Mouse (Mus musculus): ENCODE measurements around the gene Cbfa2t2. TPM values are rescaled to one million over a fixed set of nuclear protein-coding genes. Genes with fewer than 3 reads are reported as not detected.

Gene Cbfa2t2
- polyA plus RNA-seq, 1 experiment, result 12.6 TPM

GRCm38 (mm10) chr2:154574271-154574670, 138.0 kb downstream of the Cbfa2t2 start:
- Histone ChIP-seq H3K27me3 (ENCODE audit: control insufficient read depth, insufficient read depth, low read length) (no peaks in the 10 kb centered on the region), H3K4me3 (ENCODE audit: control insufficient read depth, low read depth, low read length) (no peak overlapping the region), H3K4me1 (ENCODE audit: control insufficient read depth, insufficient read depth, low read length) (peaks cover 3% of the 10 kb centered on the region), H3K36me3 (ENCODE audit: control insufficient read depth, insufficient read depth, low read length) (no peaks in the 10 kb centered on the region), H3K27ac (ENCODE audit: control insufficient read depth, insufficient read depth, low read depth, low read length) (no peak overlapping the region)
- TF ChIP-seq CTCF (IDR thresholded peaks at IDR 0.05; ENCODE audit: control insufficient read depth, insufficient read depth, insufficient replicate concordance, low read depth, low read length), result no peak
- no peak for TF ChIP-seq POLR2A (IDR thresholded peaks at IDR 0.05; ENCODE audit: control insufficient read depth, low read depth, low read length)

DNA sequence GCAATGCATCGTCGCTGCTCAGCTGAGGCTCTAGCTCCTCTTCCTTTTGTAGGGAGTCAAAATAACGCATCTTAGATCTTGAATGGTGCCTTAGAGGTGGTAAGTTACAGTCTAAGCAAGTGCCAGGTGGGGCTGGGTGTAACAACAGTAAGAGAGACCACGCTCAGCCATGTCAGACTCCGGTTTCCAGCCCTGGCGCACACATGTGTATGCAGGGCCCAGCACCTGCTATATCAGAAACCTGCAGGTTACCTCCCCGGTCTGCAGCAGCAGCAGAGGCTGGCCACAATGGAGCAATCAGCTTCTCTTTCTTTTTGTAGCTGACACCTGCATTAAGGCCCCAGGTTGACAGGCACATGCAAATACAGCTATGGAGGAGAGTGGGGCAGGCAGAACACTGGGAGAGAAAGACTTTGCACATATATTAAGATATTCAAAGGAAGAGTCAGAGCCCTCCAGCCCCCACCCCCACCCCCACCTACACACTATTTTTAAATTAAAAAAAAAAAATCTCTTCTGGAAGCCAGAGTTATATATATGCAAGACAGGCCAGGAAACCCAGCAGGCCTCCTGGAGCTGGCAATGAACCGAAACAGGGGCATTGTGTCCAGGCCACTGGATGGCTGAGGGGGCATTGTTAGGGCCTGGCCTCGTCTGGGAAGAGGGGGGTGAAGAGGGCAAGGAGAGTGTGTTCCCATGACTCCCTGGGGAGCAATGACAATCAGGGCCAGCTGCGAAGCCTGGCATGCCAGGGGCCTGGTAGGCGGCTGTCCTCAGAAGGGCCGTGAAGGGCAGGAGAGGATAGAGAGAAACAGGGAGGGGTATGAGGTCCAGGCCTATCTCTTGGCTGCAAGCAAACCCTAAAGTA, 140.8 kb downstream of the Cbfa2t2 start:
- H3K27me3 ChIP-seq (ENCODE audit: control insufficient read depth, insufficient read depth, low read length), result no peaks in the 10 kb centered on the region
- H3K36me3 ChIP-seq (ENCODE audit: control insufficient read depth, insufficient read depth, low read length), result no peaks in the 10 kb centered on the region
- no peaks in the 10 kb centered on the region for H3K4me1 ChIP-seq (ENCODE audit: control insufficient read depth, insufficient read depth, low read length)
- no peak overlapping the region for H3K27ac ChIP-seq (ENCODE audit: control insufficient read depth, insufficient read depth, low read depth, low read length)
- TF ChIP-seq POLR2A (IDR thresholded peaks at IDR 0.05; ENCODE audit: control insufficient read depth, low read depth, low read length) (no peak), CTCF (IDR thresholded peaks at IDR 0.05; ENCODE audit: control insufficient read depth, insufficient read depth, insufficient replicate concordance, low read depth, low read length) (no peak)
- no peak overlapping the region for H3K4me3 ChIP-seq (ENCODE audit: control insufficient read depth, low read depth, low read length)

DNA sequence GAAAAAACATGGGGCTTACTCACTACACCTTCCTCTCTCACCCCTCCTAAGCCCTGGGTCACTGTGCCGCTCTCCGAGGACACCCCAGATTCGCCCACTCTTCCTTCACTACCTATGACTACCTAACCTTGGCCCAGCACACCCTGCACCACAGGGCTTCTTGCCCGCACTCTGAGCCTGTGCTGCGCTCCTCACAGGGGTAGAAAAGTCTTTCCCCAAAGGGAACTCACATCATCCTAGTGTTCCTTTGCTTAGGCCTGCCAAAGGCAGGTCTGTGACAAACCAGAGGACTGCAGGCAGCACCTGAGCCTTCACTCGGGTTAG, 141.4 kb downstream of the Cbfa2t2 start:
- TF ChIP-seq POLR2A (IDR thresholded peaks at IDR 0.05; ENCODE audit: control insufficient read depth, low read depth, low read length), result no peak
- no peak for TF ChIP-seq CTCF (IDR thresholded peaks at IDR 0.05; ENCODE audit: control insufficient read depth, insufficient read depth, insufficient replicate concordance, low read depth, low read length)

GRCm38 (mm10) chr2:154580586-154580985, 144.3 kb downstream of the Cbfa2t2 start:
- H3K4me1 ChIP-seq (ENCODE audit: control insufficient read depth, insufficient read depth, low read length), result no peaks in the 10 kb centered on the region
- no peak overlapping the region for H3K27ac ChIP-seq (ENCODE audit: control insufficient read depth, insufficient read depth, low read depth, low read length)
- H3K27me3 ChIP-seq (ENCODE audit: control insufficient read depth, insufficient read depth, low read length), result no peaks in the 10 kb centered on the region
- TF ChIP-seq POLR2A (IDR thresholded peaks at IDR 0.05; ENCODE audit: control insufficient read depth, low read depth, low read length), result no peak
- no peak for TF ChIP-seq CTCF (IDR thresholded peaks at IDR 0.05; ENCODE audit: control insufficient read depth, insufficient read depth, insufficient replicate concordance, low read depth, low read length)
- H3K36me3 ChIP-seq (ENCODE audit: control insufficient read depth, insufficient read depth, low read length), result no peaks in the 10 kb centered on the region
- no peak overlapping the region for H3K4me3 ChIP-seq (ENCODE audit: control insufficient read depth, low read depth, low read length)

More for the DNA sequence above, 141.4 kb downstream of the Cbfa2t2 start:
- Histone ChIP-seq H3K27ac (ENCODE audit: control insufficient read depth, insufficient read depth, low read depth, low read length) (no peak overlapping the region), H3K4me3 (ENCODE audit: control insufficient read depth, low read depth, low read length) (no peak overlapping the region), H3K4me1 (ENCODE audit: control insufficient read depth, insufficient read depth, low read length) (no peaks in the 10 kb centered on the region), H3K36me3 (ENCODE audit: control insufficient read depth, insufficient read depth, low read length) (no peaks in the 10 kb centered on the region), H3K27me3 (ENCODE audit: control insufficient read depth, insufficient read depth, low read length) (no peaks in the 10 kb centered on the region)

DNA sequence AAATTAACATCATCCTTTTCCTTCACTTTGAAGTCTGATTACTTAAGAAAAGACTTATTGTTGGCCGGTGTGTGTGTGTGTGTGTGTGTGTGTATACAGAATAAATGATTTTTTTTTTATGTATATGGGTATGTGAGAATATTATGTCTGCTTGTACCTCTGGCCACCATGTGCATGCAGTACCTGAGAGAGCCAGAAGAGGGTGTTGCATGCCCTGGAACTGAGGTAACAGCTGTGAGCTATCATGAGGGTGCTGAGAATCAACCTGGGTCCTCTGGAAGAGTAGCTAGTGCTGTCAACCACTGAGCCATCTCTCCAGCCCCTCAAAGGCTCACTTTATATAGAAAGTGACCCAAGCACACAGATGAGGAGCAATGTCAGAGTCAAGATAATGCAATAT, 145.1 kb downstream of the Cbfa2t2 start:
- Histone ChIP-seq H3K4me1 (ENCODE audit: control insufficient read depth, insufficient read depth, low read length) (no peaks in the 10 kb centered on the region), H3K4me3 (ENCODE audit: control insufficient read depth, low read depth, low read length) (no peak overlapping the region), H3K27me3 (ENCODE audit: control insufficient read depth, insufficient read depth, low read length) (no peaks in the 10 kb centered on the region), H3K27ac (ENCODE audit: control insufficient read depth, insufficient read depth, low read depth, low read length) (no peak overlapping the region), H3K36me3 (ENCODE audit: control insufficient read depth, insufficient read depth, low read length) (no peaks in the 10 kb centered on the region)
- TF ChIP-seq POLR2A (IDR thresholded peaks at IDR 0.05; ENCODE audit: control insufficient read depth, low read depth, low read length) (no peak), CTCF (IDR thresholded peaks at IDR 0.05; ENCODE audit: control insufficient read depth, insufficient read depth, insufficient replicate concordance, low read depth, low read length) (no peak; the same call in 1 of the 2 replicates)

GRCm38 (mm10) chr2:154583906-154584872, 147.9 kb downstream of the Cbfa2t2 start:
- Histone ChIP-seq H3K4me1 (ENCODE audit: control insufficient read depth, insufficient read depth, low read length) (no peaks in the 10 kb centered on the region), H3K4me3 (ENCODE audit: control insufficient read depth, low read depth, low read length) (no peak overlapping the region), H3K27ac (ENCODE audit: control insufficient read depth, insufficient read depth, low read depth, low read length) (no peak overlapping the region), H3K27me3 (ENCODE audit: control insufficient read depth, insufficient read depth, low read length) (no peaks in the 10 kb centered on the region), H3K36me3 (ENCODE audit: control insufficient read depth, insufficient read depth, low read length) (no peaks in the 10 kb centered on the region)
- no peak for TF ChIP-seq POLR2A (IDR thresholded peaks at IDR 0.05; ENCODE audit: control insufficient read depth, low read depth, low read length)
- TF ChIP-seq CTCF (IDR thresholded peaks at IDR 0.05; ENCODE audit: control insufficient read depth, insufficient read depth, insufficient replicate concordance, low read depth, low read length), result no peak

Measured in testis, adult 2 months (tissue).